In the genomic region with DNA sequence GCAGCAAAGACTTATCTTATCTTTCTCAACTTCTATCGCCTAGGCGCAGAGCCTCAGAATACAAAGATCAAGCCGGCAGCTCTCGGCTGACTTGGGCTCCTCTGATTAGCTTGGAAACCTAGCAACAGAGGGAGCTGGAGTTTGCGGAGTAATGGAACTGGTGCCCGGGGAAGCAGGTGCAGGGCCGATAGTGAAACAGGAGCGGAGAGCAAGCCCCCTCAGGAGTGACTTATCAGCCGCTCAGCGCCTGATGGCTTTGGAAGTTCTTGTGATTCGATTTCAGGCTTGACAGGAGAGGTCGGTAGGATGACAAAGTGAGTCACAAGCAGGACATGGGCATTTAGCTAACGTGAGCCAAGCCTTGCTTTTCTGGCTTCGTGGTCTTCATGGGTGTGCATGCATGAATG, we compare ENCODE assay signal across 1 mouse cellular context.
TF ChIP-seq lines count a peak whose summit lies in the region.

No protein-coding gene starts in this region.

TF ChIP-seq in MEL, 35 proteins besides CTCF, POLR2A, EP300 and RAD21 (continued from another document):
- TF ChIP-seq UBTF (IDR thresholded peaks at IDR 0.05; ENCODE audit: borderline replicate concordance, insufficient read depth, low read depth, low read length) (no peak), MYB (IDR thresholded peaks at IDR 0.05; ENCODE audit: low read depth, low read length) (peak; percentile 71), POLR2AphosphoS5 (IDR thresholded peaks at IDR 0.05; ENCODE audit: borderline replicate concordance, low read depth, low read length) (no peak; the same call in 1 of the 2 replicates), USF1 (IDR thresholded peaks at IDR 0.05; ENCODE audit: low read depth, low read length) (0 out of 2 replicates have a peak, but pooled peaks have one; percentile 33), TCF12 (IDR thresholded peaks at IDR 0.05; ENCODE audit: low read depth, low read length) (peak; percentile 100), TAL1 (IDR thresholded peaks at IDR 0.05; ENCODE audit: low read length) (peak; percentile 96), USF2 (IDR thresholded peaks at IDR 0.05; ENCODE audit: borderline replicate concordance in 1 of 2, insufficient read depth in 1 of 2, low read depth in 1 of 2, low read length in 2 of 2) (no peak), ZKSCAN1 (IDR thresholded peaks at IDR 0.05; ENCODE audit: low read depth, low read length) (no peak), JUND (IDR thresholded peaks at IDR 0.05; ENCODE audit: low read depth, low read length) (no peak), HCFC1 (IDR thresholded peaks at IDR 0.05; ENCODE audit: low read depth, low read length) (peak; percentile 52; the same call in 1 of the 2 replicates), CHD2 (IDR thresholded peaks at IDR 0.05; ENCODE audit: low read length) (peak; percentile 11; the same call in 1 of the 2 replicates), TBP (IDR thresholded peaks at IDR 0.05; ENCODE audit: low read depth, low read length) (no peak), MXI1 (IDR thresholded peaks at IDR 0.05; ENCODE audit: low read depth, low read length) (peak; percentile 87)
